In genomic region chr13:27996557-27996956, GRCm38 (mm10) we compare ENCODE assay signal across 16 mouse cellular contexts. TPM values are rescaled to one million over a fixed set of nuclear protein-coding genes. Genes with fewer than 3 reads are reported as not detected.
DNase-seq lines count a peak whose midpoint lies in the region; ATAC-seq and TF ChIP-seq lines count a peak whose summit lies in the region.
"Not testable (repeated sequence)": the region's sequence is repeated elsewhere in the genome, so short reads cannot be mapped to it uniquely, and the experiment has no call there.
"Had no signal": no experiment of that assay in that cellular context is flagged by ENCODE, and none has a peak within 500 bp of the region (broad histone marks: within the 10 kb centered on the region; RNA-seq: fewer than 3 reads in every experiment).

No protein-coding gene starts in this region.

- 64% methylated on average over 3 of the region's 3 CpGs for WGBS in intestine, postnatal 0 days
- WGBS in kidney, embryonic 14.5 days = 31% methylated on average over 3 of the region's 3 CpGs
- WGBS in liver, postnatal 0 days (ENCODE audit: insufficient replicate concordance) = 45% methylated on average over 3 of the region's 3 CpGs
- WGBS in stomach, postnatal 0 days = 60% methylated on average over 3 of the region's 3 CpGs

- DNase-seq in fat pad, adult 2 months (ENCODE audit: extremely low read depth, low read depth, low spot score) = peak; percentile 18
- peak; percentile 29 for DNase-seq in kidney, postnatal 14 days
- not testable (repeated sequence) for DNase-seq in liver, postnatal 0 days
- peak; percentile 0 for DNase-seq in lung, postnatal 36 days
- DNase-seq in stomach, postnatal 0 days (ENCODE audit: low spot score) = peak; percentile 30

- not testable (repeated sequence) for TF ChIP-seq CTCF in intestine, postnatal 0 days (IDR thresholded peaks at IDR 0.05; ENCODE audit: low read depth); liver, postnatal 0 days (IDR thresholded peaks at IDR 0.05; ENCODE audit: low read depth); stomach, postnatal 0 days (IDR thresholded peaks at IDR 0.05; ENCODE audit: low read depth)

- H3K4me3 ChIP-seq in intestine, postnatal 0 days (ENCODE audit: low read depth, low read length); kidney, embryonic 14.5 days (ENCODE audit: low read length); liver, postnatal 0 days (ENCODE audit: low read depth, low read length); stomach, postnatal 0 days (ENCODE audit: low read depth, low read length): not testable (repeated sequence)

- not testable (repeated sequence) for H3K4me2 ChIP-seq in intestine, postnatal 0 days (replicated peaks; ENCODE audit: low read depth); kidney, embryonic 14.5 days (replicated peaks; ENCODE audit: low read depth, low read length); liver, postnatal 0 days (ENCODE audit: low read depth, low read length); stomach, postnatal 0 days (replicated peaks; ENCODE audit: low read depth)

- not testable (repeated sequence) for H3K4me1 ChIP-seq in intestine, postnatal 0 days (replicated peaks; ENCODE audit: control insufficient read depth, insufficient read depth, low read length); kidney, embryonic 14.5 days (ENCODE audit: control insufficient read depth, insufficient read depth, low read length); liver, postnatal 0 days (ENCODE audit: insufficient read depth); stomach, postnatal 0 days (replicated peaks; ENCODE audit: control insufficient read depth, insufficient read depth)

- peak; percentile 93 for ATAC-seq in intestine, postnatal 0 days
- peak; percentile 83 for ATAC-seq in kidney, embryonic 14.5 days (ENCODE audit: low FRiP score, low TSS enrichment)
- ATAC-seq in liver, postnatal 0 days = 0 out of 2 replicates have a peak, but pooled peaks have one; percentile 15
- peak; percentile 96 for ATAC-seq in stomach, postnatal 0 days (ENCODE audit: low FRiP score, low TSS enrichment)

- TF ChIP-seq EP300 in liver, postnatal 0 days (IDR thresholded peaks at IDR 0.05; ENCODE audit: low read depth); stomach, postnatal 0 days (optimal IDR thresholded peaks at IDR 0.05): not testable (repeated sequence)

- H3K9ac ChIP-seq in intestine, postnatal 0 days (ENCODE audit: low read depth, low read length); kidney, embryonic 14.5 days (ENCODE audit: low read depth, low read length); liver, postnatal 0 days (replicated peaks); stomach, postnatal 0 days (ENCODE audit: low read length): not testable (repeated sequence)

- H3K9me3 ChIP-seq in intestine, postnatal 0 days (ENCODE audit: control insufficient read depth); kidney, embryonic 14.5 days (ENCODE audit: control insufficient read depth, low read length); liver, postnatal 0 days (ENCODE audit: low read length); stomach, postnatal 0 days (ENCODE audit: control insufficient read depth, low read length): not testable (repeated sequence)

- H3K36me3 ChIP-seq in intestine, postnatal 0 days (ENCODE audit: control insufficient read depth, insufficient read depth); kidney, embryonic 14.5 days (ENCODE audit: control insufficient read depth, insufficient read depth, low read length); liver, postnatal 0 days (replicated peaks; ENCODE audit: insufficient read depth, low read length); stomach, postnatal 0 days (ENCODE audit: control insufficient read depth, insufficient read depth, low read length): not testable (repeated sequence)

- not testable (repeated sequence) for H3K27ac ChIP-seq in intestine, postnatal 0 days (ENCODE audit: low read depth, low read length); kidney, embryonic 14.5 days (ENCODE audit: low read depth, low read length); liver, postnatal 0 days (ENCODE audit: low read depth); stomach, postnatal 0 days (replicated peaks)

- H3K27me3 ChIP-seq in intestine, postnatal 0 days (replicated peaks; ENCODE audit: control insufficient read depth, insufficient read depth, low read length); kidney, embryonic 14.5 days (ENCODE audit: control insufficient read depth, insufficient read depth, low read length); liver, postnatal 0 days (ENCODE audit: insufficient read depth, low read length); stomach, postnatal 0 days (ENCODE audit: control insufficient read depth, insufficient read depth, low read length): not testable (repeated sequence)

RNA-seq across cellular contexts. Expression of gene Prl4a1, which starts 19.5 kb away (rescaled TPM):
- polyA plus RNA-seq in intestine, postnatal 0 days (2015; fragmentation: Nextera tagmentation; extraction: Ambion mirVana) = not detected in 2 replicates
- polyA plus RNA-seq in kidney, embryonic 14.5 days (2014; fragmentation: Nextera tagmentation; extraction: Ambion mirVana) = not detected in 2 replicates
- not detected in 2 replicates for polyA plus RNA-seq in liver, postnatal 0 days (2015; fragmentation: Nextera tagmentation; extraction: Ambion mirVana)
- polyA plus RNA-seq in stomach, postnatal 0 days (2015; fragmentation: Nextera tagmentation; extraction: Ambion mirVana) = not detected in 2 replicates
- polyA plus RNA-seq: activated CD4-positive, CD25-positive, alpha-beta regulatory T cell, adult 4 months; C2C12; cortical plate, adult 2 months; embryonic facial prominence, embryonic 12.5 days; forebrain, embryonic 12.5 days; forebrain, embryonic 16.5 days; heart, adult 2 months; heart, embryonic 11.5 days; heart, embryonic 15.5 days had no signal

Comparison
In these comparisons a context has a peak if more than half of its experiments do, and no peak if none do; other contexts are left out.
1. ATAC-seq: peak in every context shown above with its lines; median percentile 96 in stomach, postnatal 0 days; 93 in intestine, postnatal 0 days; 83 in kidney, embryonic 14.5 days; 15 in liver, postnatal 0 days.